Mouse (Mus musculus) ES-Bruce4 (cell line): Measurements from ENCODE around the gene Slc33a1. TPM values are rescaled to one million over a fixed set of nuclear protein-coding genes. Genes with fewer than 3 reads are reported as not detected.

Source experiments
- H3K27ac ChIP-seq: 2 replicates; pipeline ENCODE4 v1.5.1; 2012; ENCODE audit warnings: low read length, inconsistent platforms; ENCODE audit not compliant: insufficient read depth
- H3K27me3 ChIP-seq: 2 replicates; pipeline ENCODE4 v1.6.1; 2012; ENCODE audit warnings: mild to moderate bottlenecking, low read length, inconsistent platforms; ENCODE audit not compliant: control insufficient read depth, poor library complexity, insufficient read depth, severe bottlenecking
- H3K36me3 ChIP-seq: 2 replicates; pipeline ENCODE4 v1.6.1; 2012; ENCODE audit warnings: inconsistent platforms, mild to moderate bottlenecking, low read length, moderate library complexity; ENCODE audit not compliant: control insufficient read depth, poor library complexity, insufficient read depth, severe bottlenecking
- H3K4me1 ChIP-seq: one replicate; pipeline ENCODE4 v1.8.1; 2011; ENCODE audit warnings: low read length; ENCODE audit not compliant: control insufficient read depth, insufficient read depth
- H3K4me3 ChIP-seq: 2 replicates; pipeline ENCODE4 v1.5.1; 2011; ENCODE audit warnings: low read depth, mild to moderate bottlenecking, low read length
- H3K9ac ChIP-seq: 2 replicates; pipeline ENCODE4 v1.6.1; 2012; ENCODE audit warnings: low read depth, mild to moderate bottlenecking, inconsistent platforms; ENCODE audit not compliant: poor library complexity, severe bottlenecking
- H3K9me3 ChIP-seq: replicated peaks from 2 replicates; pipeline ENCODE4 v1.6.1; 2012; ENCODE audit warnings: mild to moderate bottlenecking, low read length, inconsistent platforms; ENCODE audit not compliant: control insufficient read depth, poor library complexity, insufficient read depth, severe bottlenecking
- CTCF ChIP-seq: IDR thresholded peaks from one replicate; pipeline ENCODE4 v1.8.1; 2011; ENCODE audit warnings: low read depth, low read length
- EP300 ChIP-seq: IDR thresholded peaks from 2 replicates; pipeline ENCODE4 v1.6.1; 2011; ENCODE audit warnings: low read depth, low read length; ENCODE audit not compliant: insufficient read depth
- POLR2A ChIP-seq: IDR thresholded peaks from one replicate; pipeline ENCODE4 v1.8.1; 2011; ENCODE audit warnings: low read length; ENCODE audit not compliant: insufficient read depth
- polyA plus RNA-seq: library from polyadenylated mRNA; stranded (reverse); fragments of >200 nt; gene quantifications from 2 replicates; pipeline ENCODE4 v1.2.4, GENCODE M21; 2011; ENCODE audit warnings: low read depth; ENCODE audit not compliant: missing spikeins, insufficient read depth, insufficient read length

The Slc33a1 gene
- polyA plus RNA-seq, 1 experiment: 15.2 TPM

- H3K27me3 ChIP-seq: no peaks in the 10 kb centered on the region
- no peaks in the 10 kb centered on the region for H3K4me1 ChIP-seq
- H3K4me3 ChIP-seq: no peak overlapping the region
- H3K27ac ChIP-seq: no peak overlapping the region
- H3K36me3 ChIP-seq: no peaks in the 10 kb centered on the region
- H3K9ac ChIP-seq: no peak overlapping the region
- no peaks in the 10 kb centered on the region for H3K9me3 ChIP-seq
- TF ChIP-seq CTCF (no peak), EP300 (no peak), POLR2A (no peak)
These were observed 72.4 kb downstream of the Slc33a1 start for GRCm38 (mm10) chr3:63892154-63892553.

Other genes with a start within 250 kb of the Slc33a1 start
- 6.0 and 6.8 TPM in 2 replicates for gene Plch1, start 65.3 kb downstream of the Slc33a1 start, polyA plus RNA-seq
- 4.3 and 5.3 TPM in 2 replicates for gene E130311K13Rik, start 35.3 kb downstream of the Slc33a1 start, polyA plus RNA-seq
- 55.0 and 58.3 TPM in 2 replicates for gene Gmps, start 11.3 kb upstream of the Slc33a1 start, polyA plus RNA-seq
- 0.46 and 0.63 TPM in 2 replicates for gene Vmn2r1, start 116.8 kb upstream of the Slc33a1 start, polyA plus RNA-seq
- gene Vmn2r2, start 177.2 kb upstream of the Slc33a1 start, polyA plus RNA-seq: not detected in 2 replicates